Mouse (Mus musculus): ENCODE results near the gene Gm20388.

DNA sequence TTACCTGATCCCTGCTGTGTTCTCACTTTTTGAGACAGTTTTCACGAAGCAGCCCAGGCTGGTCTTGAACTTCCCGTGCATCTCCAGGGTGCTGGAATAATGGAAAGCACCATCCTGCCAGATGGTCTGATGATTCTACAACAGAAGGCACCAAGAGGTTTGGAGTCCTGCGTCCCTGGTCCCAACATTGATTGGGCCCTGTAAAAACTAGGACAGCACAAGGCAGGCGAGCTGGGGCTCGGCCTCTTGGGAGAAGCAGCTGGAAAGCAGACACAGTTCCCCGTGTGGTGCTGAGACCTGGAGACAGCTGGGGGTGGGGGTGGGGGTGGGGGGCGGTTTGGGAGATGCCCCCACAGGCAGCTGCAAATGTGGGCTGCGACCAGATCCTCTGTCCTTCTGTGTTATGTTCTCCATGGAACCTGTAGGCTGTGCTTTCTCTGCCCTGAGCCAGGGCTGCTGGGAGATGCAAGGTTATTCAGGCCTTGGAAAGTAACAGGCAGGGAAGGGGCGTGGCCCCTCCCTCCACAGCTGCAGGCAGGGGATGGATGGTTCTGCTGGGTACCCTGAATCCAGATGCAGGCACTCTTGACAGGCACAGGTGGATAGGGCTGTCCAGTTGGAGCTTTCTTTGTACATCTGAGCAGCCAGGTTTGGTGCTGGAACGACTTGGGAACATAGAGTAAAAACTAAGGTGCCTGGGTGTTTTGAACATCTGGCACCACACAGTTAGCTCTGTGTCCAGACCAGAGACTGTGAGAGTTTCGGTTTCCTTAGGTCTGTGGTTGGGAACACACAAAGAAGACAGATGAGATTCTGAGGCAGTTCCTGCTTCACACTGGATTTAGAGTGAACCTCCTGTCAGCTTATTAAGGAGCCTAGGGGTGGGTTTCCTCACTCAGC, 314.1 kb downstream of the Gm20388 start:
- TF ChIP-seq CTCF (IDR thresholded peaks at IDR 0.05; ENCODE audit: control insufficient read depth, insufficient read depth, low read length) (no peak), POLR2A (IDR thresholded peaks at IDR 0.05; ENCODE audit: borderline replicate concordance, control insufficient read depth, low read depth, low read length) (no peak)

All from bone marrow, adult 2 months (tissue).